Mouse (Mus musculus) G1E (cell line): ENCODE results near the gene Rnf150. TPM values are rescaled to one million over a fixed set of nuclear protein-coding genes. Genes with fewer than 3 reads are reported as not detected.
A peak's percentile ranks its signal among the peaks of the same experiment; 100 is the strongest.

Experiments used
- ATAC-seq: 2 replicates; pipeline ENCODE4 v1.8.0; 2016; ENCODE audit warnings: mild to moderate bottlenecking; ENCODE audit not compliant: insufficient number of reproducible peaks, poor library complexity, low FRiP score, severe bottlenecking; ENCODE audit errors: extremely low read depth
- DNase-seq: peaks from one replicate; pipeline ENCODE4 v3.0.0; 2012; ENCODE audit warnings: low spot score
- H3K27me3 ChIP-seq: 2 replicates; pipeline ENCODE4 v1.6.1; 2012; ENCODE audit warnings: mild to moderate bottlenecking, low read length, inconsistent platforms; ENCODE audit not compliant: insufficient read depth
- H3K36me3 ChIP-seq: replicated peaks from 2 replicates; pipeline ENCODE3; 2012; ENCODE audit warnings: mild to moderate bottlenecking, inconsistent platforms
- H3K4me1 ChIP-seq: 2 replicates; pipeline ENCODE4 v1.6.1; 2012; ENCODE audit warnings: low read depth, low read length, inconsistent platforms, mixed read lengths; ENCODE audit not compliant: insufficient read depth
- H3K4me3 ChIP-seq: 2 replicates; pipeline ENCODE4 v1.5.1; 2012; ENCODE audit warnings: low read depth, mild to moderate bottlenecking, inconsistent platforms, low read length, moderate library complexity, mixed read lengths
- H3K9me3 ChIP-seq: replicated peaks from 2 replicates; pipeline ENCODE4 v1.6.1; 2012; ENCODE audit warnings: inconsistent platforms
- CTCF ChIP-seq: IDR thresholded peaks from 2 replicates; pipeline ENCODE4 v1.5.1; 2012; ENCODE audit warnings: low read depth, low read length, inconsistent platforms, mixed read lengths
- GATA1 ChIP-seq: IDR thresholded peaks from 2 replicates; pipeline ENCODE4 v1.6.1; 2012; ENCODE audit warnings: borderline replicate concordance, low read length, inconsistent platforms, mixed read lengths
- GATA2 ChIP-seq: IDR thresholded peaks from 2 replicates; pipeline ENCODE4 v1.6.1; 2012; ENCODE audit warnings: low read depth, low read length, inconsistent platforms, borderline replicate concordance
- POLR2AphosphoS5 ChIP-seq: IDR thresholded peaks from 2 replicates; pipeline ENCODE4 v1.6.1; 2012; ENCODE audit warnings: low read depth, low read length, inconsistent platforms; ENCODE audit not compliant: insufficient replicate concordance
- TAL1 ChIP-seq: conservative IDR thresholded peaks from 2 replicates; pipeline ENCODE4 v1.6.1; 2012; ENCODE audit warnings: low read depth, low read length, inconsistent platforms, mixed read lengths
- polyA plus RNA-seq: library from polyadenylated mRNA; stranded (reverse); fragments of >175 nt; gene quantifications from 2 replicates; pipeline ENCODE4 v1.2.3, GENCODE M21; 2012
- total RNA-seq, 2 experiments: library from RNA; stranded (forward) in 1 of 2; stranded (reverse) in 1 of 2; fragments of 200-1000 nt in 1 of 2; fragments of >200 nt in 1 of 2; fragmentation: Nextera tagmentation in 1 of 2; gene quantifications; 2 replicates each; pipeline ENCODE4 v1.2.3; 2014 to 2017

Gene Rnf150
- total and polyA plus RNA-seq, 3 experiments, result 0.11 TPM; not detected in 2

GRCm38 (mm10) chr8:83083452-83083851 lies 220.3 kb downstream of the Rnf150 start:
- ATAC-seq, result no peak
- TF ChIP-seq TAL1 (no peak), GATA1 (no peak), GATA2 (no peak), CTCF (no peak), POLR2AphosphoS5 (no peak)

DNA sequence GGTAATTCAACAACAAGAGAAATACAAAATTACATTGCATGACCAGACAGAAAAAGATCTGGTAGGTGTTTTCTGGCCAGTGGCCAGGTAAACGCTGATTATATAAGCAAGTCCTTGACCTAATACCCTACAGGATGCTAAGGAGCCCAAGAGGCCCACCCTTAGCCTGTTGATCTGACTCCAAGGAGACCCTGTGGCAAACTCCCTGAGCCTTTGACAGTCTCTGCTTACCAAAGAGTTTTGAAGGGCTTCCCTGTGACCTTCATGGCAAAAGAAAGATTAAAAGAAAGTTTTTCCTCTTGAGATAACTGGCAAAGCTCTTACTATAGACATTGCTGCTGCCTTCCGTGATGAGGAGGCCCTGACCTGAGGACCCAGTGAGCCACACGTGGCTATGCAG lies 222.4 kb downstream of the Rnf150 start:
- H3K36me3 ChIP-seq, result no peaks in the 10 kb centered on the region
- DNase-seq, result no peak
- peaks cover 7% of the 10 kb centered on the region; the same call in 1 of the 2 replicates for H3K27me3 ChIP-seq
- no peaks in the 10 kb centered on the region for H3K4me1 ChIP-seq
- H3K4me3 ChIP-seq, result no peak overlapping the region
- TF ChIP-seq GATA1 (no peak), GATA2 (no peak), POLR2AphosphoS5 (no peak), TAL1 (no peak)
- ATAC-seq, result no peak
- no peaks in the 10 kb centered on the region for H3K9me3 ChIP-seq

More at GRCm38 (mm10) chr8:83083452-83083851, 220.3 kb downstream of the Rnf150 start:
- Histone ChIP-seq H3K27me3 (peaks cover 10% of the 10 kb centered on the region; the same call in 1 of the 2 replicates), H3K9me3 (no peaks in the 10 kb centered on the region), H3K4me3 (no peak overlapping the region), H3K4me1 (no peaks in the 10 kb centered on the region), H3K36me3 (no peaks in the 10 kb centered on the region)
- no peak for DNase-seq

DNA sequence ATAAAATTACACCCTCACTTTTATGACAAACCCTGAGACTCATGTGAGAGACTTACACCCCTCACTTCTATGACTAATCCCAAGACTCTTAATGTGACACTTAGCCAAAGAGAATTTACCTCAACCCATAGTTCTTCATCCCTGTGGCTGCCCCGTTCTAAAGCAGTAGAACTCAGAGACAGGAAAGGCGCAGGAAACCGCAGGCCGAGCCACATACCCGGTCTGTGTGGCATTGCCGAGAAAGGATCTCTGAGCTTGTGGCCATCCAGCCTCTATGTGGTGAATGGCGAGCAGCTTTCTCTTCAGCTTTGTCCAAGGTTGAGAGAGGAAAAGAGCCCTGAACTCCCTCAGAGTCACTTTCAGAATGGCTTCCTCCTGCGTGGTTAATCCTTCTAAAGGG lies 223.5 kb downstream of the Rnf150 start:
- Histone ChIP-seq H3K4me1 (no peaks in the 10 kb centered on the region), H3K4me3 (no peak overlapping the region), H3K27me3 (peaks cover 3% of the 10 kb centered on the region; the same call in 1 of the 2 replicates), H3K36me3 (no peaks in the 10 kb centered on the region), H3K9me3 (no peaks in the 10 kb centered on the region)
- DNase-seq (no peak), ATAC-seq (no peak)
- TF ChIP-seq CTCF (no peak), GATA1 (no peak), TAL1 (no peak), POLR2AphosphoS5 (no peak), GATA2 (no peak)

GRCm38 (mm10) chr8:83087604-83088003 lies 224.4 kb downstream of the Rnf150 start:
- Histone ChIP-seq H3K36me3 (no peaks in the 10 kb centered on the region), H3K9me3 (no peaks in the 10 kb centered on the region), H3K4me1 (no peaks in the 10 kb centered on the region), H3K4me3 (no peak overlapping the region), H3K27me3 (peaks cover 6% of the 10 kb centered on the region; the same call in 1 of the 2 replicates)
- TF ChIP-seq GATA2 (no peak), POLR2AphosphoS5 (no peak), CTCF (no peak), GATA1 (no peak), TAL1 (no peak)
- DNase-seq, result no peak
- ATAC-seq, result no peak

- no peaks in the 10 kb centered on the region for H3K4me1 ChIP-seq
- H3K36me3 ChIP-seq, result no peaks in the 10 kb centered on the region
- ATAC-seq (no peak), DNase-seq (no peak)
- no peaks in the 10 kb centered on the region for H3K9me3 ChIP-seq
- H3K4me3 ChIP-seq, result no peak overlapping the region
- H3K27me3 ChIP-seq, result peaks cover 6% of the 10 kb centered on the region; the same call in 1 of the 2 replicates
- no peak for TF ChIP-seq CTCF
- TF ChIP-seq TAL1, result no peak
- TF ChIP-seq GATA1, result no peak
- TF ChIP-seq GATA2, result no peak
- no peak for TF ChIP-seq POLR2AphosphoS5
Observed at GRCm38 (mm10) chr8:83088156-83088555, 225.0 kb downstream of the Rnf150 start.

- Histone ChIP-seq H3K4me3 (no peak overlapping the region), H3K9me3 (no peaks in the 10 kb centered on the region), H3K27me3 (peaks cover 6% of the 10 kb centered on the region; the same call in 1 of the 2 replicates), H3K36me3 (no peaks in the 10 kb centered on the region), H3K4me1 (no peaks in the 10 kb centered on the region)
- ATAC-seq (no peak), DNase-seq (no peak)
- TF ChIP-seq GATA1 (no peak), CTCF (peak; percentile 50; the same call in 1 of the 2 replicates), POLR2AphosphoS5 (no peak)
Observed at GRCm38 (mm10) chr8:83089336-83089986, 226.3 kb downstream of the Rnf150 start.

DNA sequence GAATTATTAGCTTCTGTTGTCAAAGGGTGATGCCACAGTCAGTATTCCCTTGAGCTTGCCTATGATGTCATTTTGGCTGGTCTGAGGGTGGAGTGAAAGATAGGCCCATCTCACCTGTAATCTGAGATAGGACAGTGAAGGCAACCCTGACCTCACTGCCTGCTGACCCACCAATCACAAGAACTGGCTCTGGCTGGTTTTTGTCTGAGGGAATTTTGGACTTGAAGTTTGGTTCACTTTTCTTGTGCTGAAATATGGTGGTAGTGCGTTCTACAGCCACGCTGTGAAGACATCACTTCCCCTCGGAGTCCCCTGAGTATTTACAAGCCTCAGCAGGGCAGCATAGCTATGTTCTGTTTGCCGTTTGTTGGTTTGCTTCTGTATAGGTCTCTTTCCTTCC lies 227.3 kb downstream of the Rnf150 start:
- ATAC-seq (no peak), DNase-seq (no peak)
- TF ChIP-seq GATA1, result no peak
- Histone ChIP-seq H3K9me3 (no peaks in the 10 kb centered on the region), H3K27me3 (peaks cover 6% of the 10 kb centered on the region; the same call in 1 of the 2 replicates), H3K4me3 (no peak overlapping the region), H3K36me3 (no peaks in the 10 kb centered on the region), H3K4me1 (no peaks in the 10 kb centered on the region)
